ENCODE assay signal across 14 mouse cellular contexts in the genomic region with DNA sequence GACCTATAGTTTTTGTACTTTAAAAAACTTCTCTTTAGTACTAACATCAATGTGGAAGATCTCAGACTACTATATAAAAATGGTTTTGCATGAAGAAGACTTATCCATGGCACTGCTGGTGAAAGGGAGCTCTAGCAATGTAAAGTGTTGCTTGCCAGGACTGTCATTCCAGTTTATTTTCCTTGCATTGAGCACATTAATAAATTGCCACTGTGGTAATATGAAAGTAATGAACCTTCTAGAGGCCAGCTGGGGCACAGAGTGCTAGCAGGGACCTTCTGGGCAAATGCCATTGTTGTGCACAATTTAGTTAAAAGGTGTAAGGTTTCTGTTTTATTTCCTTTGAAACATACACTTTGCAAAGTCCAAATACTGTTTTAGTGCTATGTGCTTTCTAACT.
"Had no signal": no experiment of that assay in that cellular context is flagged by ENCODE, and none has a peak within 500 bp of the region (broad histone marks: within the 10 kb centered on the region; RNA-seq: fewer than 3 reads in every experiment).

No protein-coding gene starts in this region.

- DNase-seq: kidney, adult 2 months; kidney, postnatal 25 days; layer of hippocampus, adult 9-11 months; liver, postnatal 0 days; lung, embryonic 14.5 days; lung, postnatal 10 days; lung, postnatal 36 days; midbrain, embryonic 14.5 days; right cerebral cortex, adult 18-20 months; right cerebral cortex, postnatal 14 days; right cerebral cortex, postnatal 4 days; thymus, adult 2 months; thymus, postnatal 14 days; thymus, postnatal 4 days had no signal
